Mouse (Mus musculus): ENCODE results near the gene Zfp112. TPM values are rescaled to one million over a fixed set of nuclear protein-coding genes. Genes with fewer than 3 reads are reported as not detected.
A peak's percentile ranks its signal among the peaks of the same experiment; 100 is the strongest.

Zfp112 gene
- polyA plus RNA-seq, 1 experiment: 0.38 TPM

GRCm38 (mm10) chr7:24111772-24112155 is 350 bp upstream of the Zfp112 start:
- Histone ChIP-seq H3K27ac (ENCODE audit: insufficient read depth, low read depth, low read length) (no peak overlapping the region), H3K4me3 (ENCODE audit: insufficient read depth, low read length) (no peak overlapping the region), H3K4me1 (ENCODE audit: control insufficient read depth, insufficient read depth, low read length) (no peaks in the 10 kb centered on the region)
- TF ChIP-seq POLR2A (IDR thresholded peaks at IDR 0.05; ENCODE audit: borderline replicate concordance, low read depth, low read length) (no peak), CTCF (IDR thresholded peaks at IDR 0.05; ENCODE audit: low read depth, low read length) (no peak)

GRCm38 (mm10) chr7:24113001-24113400 is 887 bp downstream of the Zfp112 start:
- H3K4me3 ChIP-seq (ENCODE audit: insufficient read depth, low read length): no peak overlapping the region
- H3K4me1 ChIP-seq (ENCODE audit: control insufficient read depth, insufficient read depth, low read length): no peaks in the 10 kb centered on the region
- TF ChIP-seq POLR2A (IDR thresholded peaks at IDR 0.05; ENCODE audit: borderline replicate concordance, low read depth, low read length) (no peak), CTCF (IDR thresholded peaks at IDR 0.05; ENCODE audit: low read depth, low read length) (no peak)
- H3K27ac ChIP-seq (ENCODE audit: insufficient read depth, low read depth, low read length): no peak overlapping the region

- H3K4me1 ChIP-seq (ENCODE audit: control insufficient read depth, insufficient read depth, low read length): no peaks in the 10 kb centered on the region
- TF ChIP-seq POLR2A (IDR thresholded peaks at IDR 0.05; ENCODE audit: borderline replicate concordance, low read depth, low read length) (no peak), CTCF (IDR thresholded peaks at IDR 0.05; ENCODE audit: low read depth, low read length) (no peak)
- no peak overlapping the region for H3K27ac ChIP-seq (ENCODE audit: insufficient read depth, low read depth, low read length)
- H3K4me3 ChIP-seq (ENCODE audit: insufficient read depth, low read length): no peak overlapping the region
Observed at GRCm38 (mm10) chr7:24116655-24117054, 4.5 kb downstream of the Zfp112 start.

DNA sequence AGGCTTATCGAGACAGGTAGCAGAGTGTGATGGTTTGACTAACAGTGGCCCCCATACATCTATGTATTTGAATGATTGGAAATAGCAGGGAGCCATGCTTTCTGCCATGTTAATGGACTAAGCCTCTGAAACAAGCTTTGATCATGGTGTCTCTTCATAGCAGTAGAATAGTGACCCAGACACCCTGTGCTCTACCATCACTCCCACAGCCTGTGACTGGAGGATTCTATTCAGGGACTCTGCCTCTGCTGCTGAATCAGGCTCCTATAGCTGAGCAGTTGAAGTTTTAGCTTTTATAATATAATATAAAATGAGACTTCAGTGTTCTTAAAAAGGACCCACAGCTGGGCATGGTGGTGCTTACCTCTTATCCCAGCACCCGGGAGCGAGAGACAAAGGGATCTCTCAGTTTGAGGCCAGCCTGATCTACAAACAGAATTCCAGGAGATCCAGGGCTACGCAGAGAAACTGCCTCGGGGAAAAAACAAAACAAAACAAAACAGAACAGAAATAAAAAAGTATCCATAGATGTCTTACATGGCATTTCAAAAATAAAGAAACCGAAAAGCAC is 21.4 kb downstream of the Zfp112 start:
- TF ChIP-seq POLR2A (IDR thresholded peaks at IDR 0.05; ENCODE audit: borderline replicate concordance, low read depth, low read length): no peak
- no peak for TF ChIP-seq CTCF (IDR thresholded peaks at IDR 0.05; ENCODE audit: low read depth, low read length)
- Histone ChIP-seq H3K27ac (ENCODE audit: insufficient read depth, low read depth, low read length) (no peak overlapping the region), H3K4me3 (ENCODE audit: insufficient read depth, low read length) (peak overlapping the region; percentile 97), H3K4me1 (ENCODE audit: control insufficient read depth, insufficient read depth, low read length) (peaks cover 5% of the 10 kb centered on the region)

DNA sequence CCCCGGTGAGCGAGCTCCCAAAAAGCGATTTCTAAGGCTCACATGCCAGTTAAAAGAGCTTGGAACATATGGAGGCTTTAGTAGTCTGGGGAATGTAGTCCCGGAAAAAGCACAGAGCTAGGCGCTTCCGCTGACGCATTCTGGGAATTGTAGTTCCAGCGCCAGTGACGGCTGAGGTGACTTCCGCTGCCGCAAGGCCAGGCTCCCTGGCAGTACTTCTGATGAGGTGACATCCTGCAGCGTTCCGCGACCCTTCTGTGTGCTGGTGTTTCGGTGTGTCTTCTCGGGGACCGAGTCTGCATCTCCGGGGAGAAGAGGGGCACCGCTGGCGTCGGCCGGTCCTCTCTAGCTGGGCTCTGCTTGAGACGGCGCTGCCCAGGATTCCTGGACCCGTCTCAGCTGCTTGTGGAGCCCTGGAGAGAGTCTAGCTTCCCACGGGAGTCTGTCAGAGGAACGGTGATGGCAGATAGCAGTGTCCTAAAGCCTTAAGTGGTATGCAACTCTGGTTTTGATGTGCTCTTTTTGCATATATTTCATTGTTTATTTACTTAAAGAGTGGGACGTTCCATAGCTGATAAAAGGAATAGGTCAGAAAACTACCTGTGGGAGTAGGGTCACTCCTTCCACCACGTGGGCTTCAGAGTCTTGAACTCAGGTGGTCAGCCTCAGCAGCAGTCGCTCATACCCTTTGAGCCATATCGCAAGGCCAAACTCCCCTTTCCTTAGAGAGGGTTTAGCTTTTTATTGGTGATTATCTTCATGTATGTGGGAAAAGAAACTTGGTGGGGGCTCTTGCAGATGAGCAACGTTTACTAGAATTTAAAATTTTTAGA is 22.1 kb downstream of the Zfp112 start, which contains the start of gene Zfp235:
Zfp235 (plus strand) TSS at position 174 of the 833 bp plus-strand sequence.
- Histone ChIP-seq H3K27ac (ENCODE audit: insufficient read depth, low read depth, low read length) (no peak within 1 kb of the TSS), H3K4me3 (ENCODE audit: insufficient read depth, low read length) (peak within 1 kb of the TSS; percentile 97)
- no peak for TF ChIP-seq POLR2A (IDR thresholded peaks at IDR 0.05; ENCODE audit: borderline replicate concordance, low read depth, low read length)
- no peak for TF ChIP-seq CTCF (IDR thresholded peaks at IDR 0.05; ENCODE audit: low read depth, low read length)

GRCm38 (mm10) chr7:24142566-24142965 is 30.5 kb downstream of the Zfp112 start:
- no peak for TF ChIP-seq CTCF (IDR thresholded peaks at IDR 0.05; ENCODE audit: low read depth, low read length)
- TF ChIP-seq POLR2A (IDR thresholded peaks at IDR 0.05; ENCODE audit: borderline replicate concordance, low read depth, low read length): no peak
- no peak overlapping the region for H3K27ac ChIP-seq (ENCODE audit: insufficient read depth, low read depth, low read length)
- H3K4me1 ChIP-seq (ENCODE audit: control insufficient read depth, insufficient read depth, low read length): no peaks in the 10 kb centered on the region
- H3K4me3 ChIP-seq (ENCODE audit: insufficient read depth, low read length): no peak overlapping the region

More for the DNA sequence above, 22.1 kb downstream of the Zfp112 start, which contains the start of gene Zfp235:
- peaks cover 5% of the 10 kb centered on the region for H3K4me1 ChIP-seq (ENCODE audit: control insufficient read depth, insufficient read depth, low read length)

DNA sequence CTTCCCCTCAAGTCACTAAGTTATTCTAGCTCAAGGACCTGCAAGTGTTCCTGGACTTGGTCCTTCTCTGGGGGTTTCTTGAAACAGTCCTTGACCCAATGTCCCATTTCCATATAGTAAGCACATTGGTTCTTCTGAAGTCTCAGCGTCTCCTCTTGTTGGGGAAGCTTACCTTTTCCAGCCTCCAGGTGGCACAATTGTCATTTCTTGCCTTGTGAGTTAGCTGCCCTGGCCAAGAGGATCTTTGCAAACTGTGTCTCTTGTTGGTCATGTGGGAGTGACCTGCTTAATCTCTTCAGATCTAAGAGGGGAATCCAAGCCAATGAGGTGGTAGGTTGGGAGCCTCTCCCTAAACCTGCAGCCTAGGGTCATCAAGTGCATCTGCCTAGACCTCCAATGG is 41.2 kb downstream of the Zfp112 start:
- TF ChIP-seq CTCF (IDR thresholded peaks at IDR 0.05; ENCODE audit: low read depth, low read length) (no peak), POLR2A (IDR thresholded peaks at IDR 0.05; ENCODE audit: borderline replicate concordance, low read depth, low read length) (no peak)
- Histone ChIP-seq H3K4me1 (ENCODE audit: control insufficient read depth, insufficient read depth, low read length) (no peaks in the 10 kb centered on the region), H3K4me3 (ENCODE audit: insufficient read depth, low read length) (no peak overlapping the region), H3K27ac (ENCODE audit: insufficient read depth, low read depth, low read length) (no peak overlapping the region)

DNA sequence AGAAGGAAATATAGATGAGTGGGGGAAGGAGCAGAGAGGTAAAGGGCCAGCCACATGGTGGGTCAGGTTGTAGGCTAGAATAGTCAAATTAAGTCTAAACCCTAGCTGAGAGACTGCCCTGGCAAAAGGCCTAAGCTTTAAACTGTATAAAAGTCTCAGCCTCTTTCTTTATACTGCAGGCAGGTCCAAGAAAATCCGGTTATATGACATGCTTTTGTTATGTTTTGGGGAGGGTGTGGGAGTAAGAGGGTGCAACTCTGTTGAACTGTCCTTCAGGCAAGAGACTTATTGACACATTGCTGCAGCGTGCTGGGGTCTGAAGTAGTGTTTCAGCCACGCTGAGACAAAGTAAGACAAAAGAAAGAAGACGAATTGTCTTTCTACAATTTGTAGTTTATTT is 60.1 kb downstream of the Zfp112 start:
- TF ChIP-seq POLR2A (IDR thresholded peaks at IDR 0.05; ENCODE audit: borderline replicate concordance, low read depth, low read length) (no peak), CTCF (IDR thresholded peaks at IDR 0.05; ENCODE audit: low read depth, low read length) (no peak)
- Histone ChIP-seq H3K4me1 (ENCODE audit: control insufficient read depth, insufficient read depth, low read length) (no peaks in the 10 kb centered on the region), H3K4me3 (ENCODE audit: insufficient read depth, low read length) (no peak overlapping the region), H3K27ac (ENCODE audit: insufficient read depth, low read depth, low read length) (no peak overlapping the region)

- TF ChIP-seq POLR2A (IDR thresholded peaks at IDR 0.05; ENCODE audit: borderline replicate concordance, low read depth, low read length): no peak
- Histone ChIP-seq H3K27ac (ENCODE audit: insufficient read depth, low read depth, low read length) (no peak within 1 kb of the TSS), H3K4me1 (ENCODE audit: control insufficient read depth, insufficient read depth, low read length) (no peaks in the 10 kb centered on the region), H3K4me3 (ENCODE audit: insufficient read depth, low read length) (peak within 1 kb of the TSS; percentile 45)
Observed at GRCm38 (mm10) chr7:24174618-24175336, 62.7 kb downstream of the Zfp112 start, which contains the start of gene Zfp114. Zfp114 (plus strand) TSS chr7:24175060.
